Mouse (Mus musculus) neural tube, embryonic 10.5 days (tissue): ENCODE measurements around the gene Olfr139.

Experiments
- DNase-seq: peaks from one replicate; pipeline ENCODE4 v3.0.0-alpha.2; 2017; ENCODE audit warnings: low spot score; ENCODE audit errors: extremely low spot score

The Olfr139 gene

GRCm38 (mm10) chr11:74056451-74056850, at the start of gene Olfr139, which contains the start of gene Olfr399:
TSS of gene Olfr139 (minus strand) at chr11:74056551.
TSS of gene Olfr399 (minus strand) at chr11:74056615.
- DNase-seq: no peak

- DNase-seq: peak; percentile 12
Measured at GRCm38 (mm10) chr11:74105066-74105465, 48.7 kb upstream of the Olfr139 start.

GRCm38 (mm10) chr11:74101507-74101906, 45.2 kb upstream of the Olfr139 start:
- no peak for DNase-seq

DNA sequence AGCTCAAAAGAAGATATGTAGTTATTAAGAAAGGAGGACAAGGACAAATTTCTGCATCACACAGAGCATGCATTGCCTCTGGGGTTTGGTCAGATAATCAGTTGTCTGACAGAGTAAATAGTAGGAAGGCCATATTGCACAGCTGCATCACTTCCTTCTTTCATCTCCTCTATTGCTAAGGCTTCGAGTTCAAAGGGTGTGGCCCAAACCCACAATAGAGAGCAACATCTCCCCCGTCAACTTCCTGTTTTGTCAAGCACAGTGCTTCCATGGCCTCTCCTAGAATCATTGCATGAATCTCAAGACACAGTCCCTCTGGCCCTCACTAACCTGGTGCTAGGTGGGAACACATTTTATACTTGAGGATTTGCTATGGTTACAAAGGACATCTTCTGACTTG, 44.4 kb upstream of the Olfr139 start:
- no peak for DNase-seq

GRCm38 (mm10) chr11:74069655-74070054, 13.3 kb upstream of the Olfr139 start, which contains the start of gene Zfp616:
TSS of gene Zfp616 (plus strand) at chr11:74069955.
- DNase-seq: no peak

DNA sequence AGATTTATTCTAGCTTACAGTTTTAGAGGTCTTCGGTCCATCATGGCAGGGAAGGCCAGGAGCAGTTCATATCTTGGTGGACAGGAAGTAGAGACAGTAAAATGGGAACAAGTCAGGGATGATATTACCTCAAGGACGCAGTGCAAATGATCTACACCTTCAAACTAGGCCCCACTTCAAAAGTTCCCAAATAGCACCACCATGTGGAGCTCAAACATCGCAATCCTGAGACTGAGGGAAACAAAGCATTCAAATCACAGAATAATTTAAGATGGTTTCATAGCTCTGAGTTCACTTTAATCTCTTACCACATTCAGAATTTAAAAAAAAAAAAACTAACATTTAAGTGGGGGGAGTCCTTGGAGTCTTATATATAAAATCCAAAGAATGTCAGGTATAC, 5.0 kb downstream of the Olfr139 start:
- no peak for DNase-seq
